Mouse (Mus musculus) layer of hippocampus, adult 2 months (tissue): Measurements from ENCODE around the gene Rxylt1. TPM values are rescaled to one million over a fixed set of nuclear protein-coding genes. Genes with fewer than 3 reads are reported as not detected.

Source experiments
- DNase-seq, 2 experiments: peaks; one replicate each; pipeline ENCODE4 v3.0.0; 2022; ENCODE audit warnings: low spot score in 2 of 2
- H3K27ac ChIP-seq: fragments of 200-600 bp; 2 replicates; pipeline ENCODE4 v1.8.1; 2022
- H3K4me3 ChIP-seq: fragments of 200-600 bp; 2 replicates; pipeline ENCODE4 v1.8.1; 2022; ENCODE audit warnings: mild to moderate bottlenecking
- CTCF ChIP-seq: fragments of 200-600 bp; conservative IDR thresholded peaks from 2 replicates; pipeline ENCODE4 v1.8.1; 2022; ENCODE audit warnings: antibody characterized with exemption, mild to moderate bottlenecking, moderate library complexity
- total RNA-seq, 2 experiments: library from RNA; stranded (reverse); gene quantifications; 2 replicates each; pipeline ENCODE4 v1.2.3; 2021

Rxylt1 gene
- total RNA-seq, 2 experiments from 2014 or later = 40.4 to 40.5 TPM

DNA sequence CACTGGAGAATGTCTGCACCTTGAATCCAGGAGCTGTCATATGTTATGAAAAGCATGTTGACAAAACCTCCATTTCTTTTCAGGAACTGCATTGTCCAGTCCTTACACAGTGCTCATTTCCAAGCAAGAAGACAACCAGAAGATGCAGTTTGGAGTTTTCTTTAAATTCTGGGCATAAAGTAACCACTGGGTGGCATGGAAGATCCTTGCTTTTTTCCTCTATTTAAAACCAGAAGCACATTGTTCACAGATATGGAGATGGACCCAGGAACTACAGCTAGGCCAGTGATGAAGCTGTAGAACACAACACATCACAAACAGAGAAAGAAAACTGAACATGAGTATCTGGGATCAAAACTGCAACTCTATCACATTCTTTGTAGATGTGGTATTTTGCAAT, 28.0 kb downstream of the Rxylt1 start:
- no peak for DNase-seq
- no peak overlapping the region for H3K4me3 ChIP-seq
- peak; percentile 67 for TF ChIP-seq CTCF
- no peak overlapping the region for H3K27ac ChIP-seq

DNA sequence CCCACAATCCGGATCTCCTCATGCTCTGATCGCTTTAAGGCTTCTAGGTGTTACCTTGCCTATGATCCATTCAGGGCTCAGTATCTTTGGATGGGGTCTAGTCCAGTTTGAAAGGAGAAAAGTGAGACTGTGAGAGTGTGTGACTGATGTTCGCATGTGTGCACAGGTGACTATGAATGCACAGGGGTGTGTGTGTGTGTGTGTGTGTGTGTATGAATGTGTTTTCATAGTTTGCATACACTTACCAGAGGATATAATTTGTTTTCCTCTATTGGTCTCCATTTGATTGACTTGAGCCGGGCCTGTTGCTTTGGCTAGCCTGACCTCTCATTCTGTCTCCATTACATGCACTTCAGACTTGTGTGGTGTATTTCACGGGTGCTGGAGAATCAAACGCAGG, 41.3 kb downstream of the Rxylt1 start:
- no peak for TF ChIP-seq CTCF
- DNase-seq = no peak
- no peak overlapping the region for H3K4me3 ChIP-seq
- no peak overlapping the region for H3K27ac ChIP-seq

DNA sequence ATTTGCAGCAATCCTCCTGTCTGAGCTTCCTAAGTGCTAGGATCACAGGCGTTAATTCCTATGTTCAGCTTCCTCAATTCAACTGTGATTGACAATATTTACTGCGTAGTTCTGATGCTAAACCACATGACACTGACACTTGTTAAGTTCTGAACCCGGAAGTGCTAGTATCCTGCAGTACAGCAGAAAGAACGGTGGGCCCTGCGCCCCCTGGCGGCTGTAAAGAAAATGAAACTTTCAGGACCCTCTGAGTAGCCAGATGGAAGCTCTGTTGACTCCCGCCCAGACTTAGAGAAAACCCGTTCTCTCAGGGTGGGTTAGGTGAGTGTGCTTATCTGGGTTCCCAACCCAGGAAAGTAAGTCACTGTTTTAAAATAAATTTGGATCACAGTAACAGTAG, 42.6 kb downstream of the Rxylt1 start:
- H3K27ac ChIP-seq = no peak overlapping the region

DNA sequence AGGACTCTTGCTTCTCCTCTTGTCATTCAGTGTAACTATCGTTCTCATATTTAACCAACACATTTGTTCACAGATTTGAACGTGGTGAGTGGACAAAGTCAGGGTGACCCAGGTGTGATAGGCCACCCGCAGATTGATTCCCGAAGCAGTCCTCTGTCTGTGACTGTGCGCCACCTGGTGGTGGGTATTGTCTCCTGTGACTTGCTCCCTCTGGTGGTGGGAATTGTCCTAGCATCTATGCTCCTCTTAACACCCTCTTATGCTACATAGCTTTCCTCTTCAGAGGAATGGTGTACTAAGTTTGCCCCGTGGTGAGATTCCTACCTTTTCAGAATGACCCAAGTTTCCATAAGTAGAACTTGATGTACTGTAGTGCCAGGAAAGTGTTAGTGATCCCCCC, 45.3 kb downstream of the Rxylt1 start:
- no peak overlapping the region for H3K4me3 ChIP-seq
- peak; percentile 59 to 92 for DNase-seq
- H3K27ac ChIP-seq = no peak overlapping the region
- peak; percentile 100; the same call in 1 of the 2 replicates for TF ChIP-seq CTCF

More for the DNA sequence above, 42.6 kb downstream of the Rxylt1 start:
- peak; percentile 87 for TF ChIP-seq CTCF
- no peak overlapping the region for H3K4me3 ChIP-seq
- peak in 1 of 2 experiments; percentile 37 for DNase-seq

DNA sequence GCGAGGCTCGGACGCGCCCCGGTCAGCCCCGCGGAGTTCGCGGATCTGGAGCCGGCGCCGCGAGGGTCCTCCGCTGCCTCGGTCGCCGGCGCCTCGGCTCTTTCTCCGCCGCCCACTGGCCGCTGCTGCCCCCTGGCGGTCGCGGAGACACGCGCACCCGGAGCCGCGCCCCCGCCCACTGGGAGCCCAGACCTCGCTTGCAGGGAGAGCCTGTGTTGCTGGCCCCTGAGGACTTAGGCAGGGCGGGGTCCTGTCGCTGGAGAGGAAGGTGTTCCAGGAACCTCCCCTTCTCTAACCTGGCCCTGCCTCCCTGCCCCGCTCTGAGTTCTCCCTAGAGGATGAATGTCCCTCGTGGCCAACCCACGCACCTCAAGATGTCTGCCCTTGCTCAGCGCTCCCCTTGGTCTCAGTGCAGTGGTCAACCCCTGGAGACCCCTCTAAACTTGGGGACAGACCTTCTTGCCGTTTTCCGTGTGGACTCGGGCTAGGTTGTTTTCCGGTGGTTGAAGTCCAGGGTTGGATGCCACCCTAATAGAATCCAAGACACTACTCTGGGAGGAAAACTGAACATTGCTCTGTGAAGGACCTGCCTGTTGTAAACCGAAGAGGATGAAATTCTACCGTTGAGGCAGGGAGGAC, 49.3 kb downstream of the Rxylt1 start:
- peak; percentile 68 to 89 for DNase-seq

DNA sequence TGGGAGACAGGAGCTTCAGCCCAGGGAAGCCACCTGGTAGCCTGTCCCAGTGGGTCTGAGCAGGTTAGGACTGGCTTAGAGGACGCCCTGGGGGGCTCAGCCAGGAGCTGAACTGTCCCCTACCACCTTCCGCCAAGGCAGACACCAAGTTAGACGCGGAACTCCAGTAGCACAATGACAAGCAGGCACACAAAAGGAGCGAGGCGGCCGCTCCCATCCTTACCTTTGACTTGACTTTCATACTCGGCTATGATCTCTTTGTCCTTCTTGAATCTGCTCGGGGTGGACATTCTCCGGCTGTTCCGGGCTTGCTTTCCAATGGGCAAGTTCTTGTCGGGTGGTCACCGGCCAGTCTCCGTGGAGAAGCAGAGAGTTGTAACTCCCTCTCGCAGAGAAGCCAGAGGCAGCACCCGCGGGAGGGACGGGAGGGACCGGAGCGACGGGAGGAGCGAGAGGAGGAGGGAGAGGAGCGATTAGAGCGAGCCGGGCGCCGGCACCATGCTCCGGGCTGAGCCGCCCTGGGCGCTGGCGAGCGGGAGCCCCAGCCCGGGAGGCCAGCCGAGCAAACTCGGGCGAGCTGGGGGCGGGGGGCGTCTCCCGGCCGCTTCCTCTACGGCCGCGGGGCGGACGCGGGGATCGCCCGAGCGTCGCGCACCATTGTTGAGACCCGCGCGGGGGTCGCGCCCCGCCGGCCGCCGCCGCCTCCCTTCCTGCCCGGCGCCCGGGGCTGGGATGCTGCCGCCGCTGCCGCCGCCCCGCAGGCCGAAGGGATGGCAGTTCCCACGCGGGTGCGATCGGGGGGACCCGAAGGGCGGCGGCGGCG, 50.1 kb downstream of the Rxylt1 start, which contains the start of gene Srgap1:
TSS of gene Srgap1 (minus strand) at position 412 of the 823 bp plus-strand sequence.
- Histone ChIP-seq H3K27ac (peak within 1 kb of the TSS; percentile 72), H3K4me3 (peak within 1 kb of the TSS; percentile 77)
- TF ChIP-seq CTCF = no peak
- DNase-seq = peak; percentile 12 to 33

More for the DNA sequence above, 49.3 kb downstream of the Rxylt1 start:
- peak overlapping the region; percentile 77 for H3K4me3 ChIP-seq
- peak; percentile 89 for TF ChIP-seq CTCF
- H3K27ac ChIP-seq = peak overlapping the region; percentile 72

DNA sequence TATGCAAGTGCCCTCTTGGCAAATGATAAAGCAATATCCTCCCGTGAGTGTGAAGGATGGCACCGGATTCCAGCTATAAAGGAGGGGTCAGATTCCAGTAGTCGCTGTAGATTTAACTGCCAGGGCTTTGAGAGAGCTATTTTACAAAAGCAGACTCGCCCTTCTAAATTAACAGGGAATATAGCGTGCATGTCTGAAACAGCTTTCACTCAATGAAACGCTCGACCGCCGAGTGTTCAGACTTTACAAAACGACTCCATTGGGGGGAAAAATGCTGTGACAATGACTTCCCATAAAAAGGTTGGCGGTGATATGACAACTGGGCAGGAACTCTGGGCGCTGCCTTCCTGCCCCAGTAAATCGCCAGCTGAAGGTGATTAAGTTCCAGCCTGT, 50.7 kb downstream of the Rxylt1 start:
- H3K4me3 ChIP-seq = peak overlapping the region; percentile 77
- no peak for TF ChIP-seq CTCF
- DNase-seq = no peak
- H3K27ac ChIP-seq = peak overlapping the region; percentile 72

DNA sequence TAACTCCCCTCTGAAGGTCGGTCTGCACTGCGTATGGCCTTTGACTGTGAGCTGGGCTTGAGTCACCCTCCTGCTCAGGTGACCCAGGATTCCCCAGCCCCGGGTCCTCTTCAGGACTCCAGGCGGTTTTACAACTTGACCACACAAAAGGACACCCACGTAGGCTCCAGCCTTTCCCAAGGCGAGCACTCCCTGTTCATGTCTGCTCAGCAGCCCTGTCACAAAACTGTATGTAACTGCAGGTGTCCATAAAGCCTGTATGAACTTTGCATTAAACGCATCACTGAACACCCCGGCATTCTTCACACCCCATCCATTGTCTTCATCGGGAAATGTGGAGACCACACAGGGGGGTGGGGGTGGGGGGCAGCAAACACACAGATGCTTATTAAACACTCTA, 51.2 kb downstream of the Rxylt1 start:
- peak overlapping the region; percentile 77 for H3K4me3 ChIP-seq
- H3K27ac ChIP-seq = no peak overlapping the region; the same call in 1 of the 2 replicates
- TF ChIP-seq CTCF = no peak
- no peak for DNase-seq

DNA sequence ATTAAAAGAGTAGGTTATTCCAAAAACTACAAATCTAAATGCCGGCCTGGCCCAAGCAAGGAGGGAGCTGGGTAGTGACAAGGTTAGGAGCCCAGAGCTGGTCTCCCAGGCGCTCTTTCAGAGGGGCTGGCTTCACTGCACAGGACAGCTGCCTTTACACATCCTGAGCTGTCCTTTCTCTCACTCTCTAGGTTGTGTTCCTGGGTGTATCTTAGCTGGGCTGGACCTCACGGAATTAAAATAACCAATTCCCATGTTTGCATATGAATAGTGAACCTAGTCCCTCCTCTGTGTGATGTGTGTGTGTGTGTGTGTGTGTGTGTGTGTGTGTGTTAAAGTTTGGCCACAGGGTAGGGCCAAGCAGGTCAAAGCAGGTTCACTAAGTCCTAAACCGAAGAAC, 52.2 kb downstream of the Rxylt1 start:
- no peak for DNase-seq
- H3K4me3 ChIP-seq = no peak overlapping the region
- TF ChIP-seq CTCF = no peak
- H3K27ac ChIP-seq = no peak overlapping the region

DNA sequence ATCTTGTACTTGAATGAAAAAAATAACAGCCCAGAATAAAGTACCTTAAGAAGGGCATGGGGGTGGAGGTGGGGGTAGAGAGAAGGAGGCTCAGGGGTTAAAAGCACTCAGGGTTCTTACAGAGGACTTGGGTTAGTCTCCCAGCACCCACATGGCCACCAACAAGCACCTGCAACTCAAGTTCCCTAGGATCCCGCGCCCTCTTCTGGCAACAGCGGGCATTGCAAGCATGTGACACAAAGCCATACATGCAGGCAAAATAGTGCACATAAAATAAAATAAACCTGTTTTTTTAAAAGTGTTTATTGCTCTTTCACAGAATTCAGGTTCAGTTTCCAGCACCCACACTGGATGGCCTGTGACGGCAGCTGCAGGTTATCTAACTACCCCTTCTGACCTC, 56.8 kb downstream of the Rxylt1 start:
- Histone ChIP-seq H3K4me3 (no peak overlapping the region), H3K27ac (no peak overlapping the region)
- TF ChIP-seq CTCF = peak; percentile 70
- no peak for DNase-seq

DNA sequence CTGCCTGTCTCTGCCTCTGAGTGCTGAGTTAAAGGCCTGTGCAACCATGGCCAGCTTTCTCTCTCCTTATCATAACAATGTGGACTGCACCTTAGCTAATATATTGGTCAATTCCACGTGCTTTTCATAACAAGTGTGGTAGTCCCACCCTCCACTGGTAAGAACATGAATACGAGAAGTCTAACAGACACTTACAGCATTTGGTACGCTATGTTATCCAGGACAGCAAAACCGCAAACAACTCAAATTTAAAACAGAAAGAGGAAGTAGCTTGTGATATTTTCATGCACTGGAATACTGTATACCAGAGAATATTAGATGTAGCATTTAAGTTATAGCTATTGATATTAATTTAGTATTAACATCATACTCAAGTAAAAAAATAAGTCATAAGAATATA, 57.6 kb downstream of the Rxylt1 start:
- H3K27ac ChIP-seq = no peak overlapping the region
- DNase-seq = no peak
- TF ChIP-seq CTCF = no peak
- no peak overlapping the region for H3K4me3 ChIP-seq

DNA sequence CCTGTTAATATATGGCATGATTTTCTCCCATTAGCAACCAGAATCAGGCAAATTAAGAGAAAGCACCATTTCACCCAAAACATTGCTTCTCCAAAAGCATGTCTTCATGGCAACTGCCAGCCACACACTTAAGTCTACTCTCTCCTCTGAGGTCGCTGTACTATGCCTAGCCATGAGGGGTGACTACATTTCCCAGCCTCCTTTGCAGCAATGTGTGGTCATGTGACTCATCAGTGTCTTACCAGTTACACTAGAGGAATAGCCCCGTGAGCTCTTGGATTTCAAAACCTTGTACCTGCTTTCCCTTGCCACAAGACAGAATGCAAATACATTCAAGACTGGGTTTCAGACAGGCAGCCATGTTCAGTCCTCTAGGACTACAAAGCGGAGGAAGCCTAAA, 58.6 kb downstream of the Rxylt1 start:
- H3K4me3 ChIP-seq = no peak overlapping the region
- TF ChIP-seq CTCF = no peak
- H3K27ac ChIP-seq = no peak overlapping the region
- DNase-seq = no peak

DNA sequence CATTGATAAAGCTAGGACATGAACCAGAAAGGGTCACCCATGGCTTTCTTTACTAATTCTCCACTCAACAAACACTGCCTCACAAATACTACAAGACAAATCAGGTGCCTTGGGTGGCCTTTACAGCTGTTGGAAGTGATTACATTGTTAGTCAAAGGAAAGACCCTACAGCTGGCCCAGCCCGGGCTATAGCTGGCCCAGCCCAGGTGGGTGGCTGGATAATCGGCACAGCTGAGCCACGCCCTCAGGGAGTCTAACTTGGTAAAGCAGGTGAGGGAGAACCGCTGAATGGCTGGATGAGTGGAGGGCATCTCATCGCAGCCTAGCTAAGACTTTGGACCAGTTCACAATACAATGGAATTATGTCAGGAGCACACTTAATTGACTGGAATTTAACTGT, 63.9 kb downstream of the Rxylt1 start:
- Histone ChIP-seq H3K4me3 (no peak overlapping the region), H3K27ac (no peak overlapping the region)
- no peak for TF ChIP-seq CTCF
- DNase-seq = no peak
